Mouse (Mus musculus) testis, postnatal 10 days (tissue): ENCODE measurements around the gene Dapp1.
"Not testable (repeated sequence)": the region's sequence is repeated elsewhere in the genome, so short reads cannot be mapped to it uniquely, and the experiment has no call there.

Experiments used
- DNase-seq: peaks from one replicate; pipeline ENCODE4 v3.0.0; 2021; ENCODE audit warnings: low spot score

Gene Dapp1

GRCm38 (mm10) chr3:137989405-137989804 lies 8.1 kb upstream of the Dapp1 start:
- DNase-seq: no peak

- no peak for DNase-seq
Measured at GRCm38 (mm10) chr3:137980435-137981381, 637 bp downstream of the Dapp1 start.

- DNase-seq: no peak
Measured at GRCm38 (mm10) chr3:137978233-137978632, 3.1 kb downstream of the Dapp1 start.

- DNase-seq: peak; percentile 50
Measured at GRCm38 (mm10) chr3:137977629-137978041, 3.7 kb downstream of the Dapp1 start.

- no peak for DNase-seq
Measured at GRCm38 (mm10) chr3:137976943-137977628, 4.3 kb downstream of the Dapp1 start.

- DNase-seq: no peak
Measured at GRCm38 (mm10) chr3:137975856-137976423, 5.4 kb downstream of the Dapp1 start.

GRCm38 (mm10) chr3:137975435-137975834 lies 5.9 kb downstream of the Dapp1 start:
- DNase-seq: no peak

GRCm38 (mm10) chr3:137974306-137974705 lies 7.0 kb downstream of the Dapp1 start:
- no peak for DNase-seq

- no peak for DNase-seq
Measured at GRCm38 (mm10) chr3:137972989-137973388, 8.4 kb downstream of the Dapp1 start.

- DNase-seq: no peak
Measured at GRCm38 (mm10) chr3:137972224-137972623, 9.1 kb downstream of the Dapp1 start.

GRCm38 (mm10) chr3:137969951-137970350 lies 11.4 kb downstream of the Dapp1 start:
- DNase-seq: peak; percentile 69

GRCm38 (mm10) chr3:137968820-137969486 lies 12.4 kb downstream of the Dapp1 start:
- DNase-seq: no peak

- no peak for DNase-seq
Measured at GRCm38 (mm10) chr3:137968105-137968819, 13.1 kb downstream of the Dapp1 start.

GRCm38 (mm10) chr3:137964014-137964413 lies 17.3 kb downstream of the Dapp1 start:
- DNase-seq: not testable (repeated sequence)

GRCm38 (mm10) chr3:137963508-137963907 lies 17.8 kb downstream of the Dapp1 start:
- no peak for DNase-seq

- DNase-seq: no peak
Measured at GRCm38 (mm10) chr3:137961736-137962385, 19.5 kb downstream of the Dapp1 start.

GRCm38 (mm10) chr3:137959456-137959855 lies 21.9 kb downstream of the Dapp1 start:
- no peak for DNase-seq

GRCm38 (mm10) chr3:137958352-137958751 lies 23.0 kb downstream of the Dapp1 start:
- no peak for DNase-seq

GRCm38 (mm10) chr3:137957864-137958263 lies 23.5 kb downstream of the Dapp1 start:
- no peak for DNase-seq

GRCm38 (mm10) chr3:137955560-137956081 lies 25.7 kb downstream of the Dapp1 start:
- no peak for DNase-seq
